In genomic region chr16:95260693-95261092, GRCm38 (mm10) we compare ENCODE assay signal across 22 mouse cellular contexts. TPM values are rescaled to one million over a fixed set of nuclear protein-coding genes. Genes with fewer than 3 reads are reported as not detected.
DNase-seq lines count a peak whose midpoint lies in the region; ATAC-seq and TF ChIP-seq lines count a peak whose summit lies in the region.
"Had no signal": no experiment of that assay in that cellular context is flagged by ENCODE, and none has a peak within 500 bp of the region (broad histone marks: within the 10 kb centered on the region; RNA-seq: fewer than 3 reads in every experiment).

No protein-coding gene starts in this region.

- WGBS in kidney, adult 2 months: 38% methylated on average over 5 of the region's 5 CpGs
- WGBS in kidney, embryonic 15.5 days: 43% methylated on average over 5 of the region's 5 CpGs
- WGBS in lung, postnatal 0 days: 44% methylated on average over 5 of the region's 5 CpGs
- 64% methylated on average over 5 of the region's 5 CpGs for WGBS in limb, embryonic 10.5 days

- peak overlapping the region; percentile 99 for H3K27ac ChIP-seq in kidney, adult 2 months (ENCODE audit: insufficient read depth, low read depth, low read length)
- no peak overlapping the region for H3K27ac ChIP-seq in kidney, embryonic 15.5 days
- peak overlapping the region; percentile 71; the same call in 1 of the 2 replicates for H3K27ac ChIP-seq in lung, postnatal 0 days (ENCODE audit: low read length)
- 0 out of 2 replicates have a peak overlapping the region, but pooled peaks have one; percentile 25 for H3K27ac ChIP-seq in limb, embryonic 10.5 days
- H3K27ac ChIP-seq: forebrain, embryonic 10.5 days; gastrocnemius, adult 2 months; heart, embryonic 13.5 days; hindbrain, embryonic 12.5 days had no signal

- TF ChIP-seq POLR2A in kidney, adult 2 months (IDR thresholded peaks at IDR 0.05; ENCODE audit: low read depth, low read length): no peak

- no peak for TF ChIP-seq CTCF in kidney, adult 2 months (conservative IDR thresholded peaks at IDR 0.05; ENCODE audit: insufficient read depth, insufficient read length, low read depth, low read length)
- no peak for TF ChIP-seq CTCF in lung, postnatal 0 days (IDR thresholded peaks at IDR 0.05)

- peaks cover 2% of the 10 kb centered on the region; the same call in 1 of the 2 replicates for H3K36me3 ChIP-seq in kidney, adult 2 months (ENCODE audit: control insufficient read depth, insufficient read depth, low read length)
- H3K36me3 ChIP-seq in kidney, embryonic 15.5 days: no peaks in the 10 kb centered on the region
- no peaks in the 10 kb centered on the region for H3K36me3 ChIP-seq in lung, postnatal 0 days (ENCODE audit: insufficient read depth, low read length)
- no peaks in the 10 kb centered on the region for H3K36me3 ChIP-seq in limb, embryonic 10.5 days
- H3K36me3 ChIP-seq: forebrain, embryonic 10.5 days; heart, embryonic 13.5 days; hindbrain, embryonic 12.5 days had no signal

- no peak for ATAC-seq in kidney, embryonic 15.5 days (replicated peaks; ENCODE audit: low FRiP score)
- ATAC-seq in lung, postnatal 0 days: no peak
- ATAC-seq: forebrain, embryonic 14.5 days; hindbrain, embryonic 16.5 days had no signal

- H3K4me3 ChIP-seq in kidney, adult 2 months (ENCODE audit: insufficient read depth, low read depth, low read length): peak overlapping the region; percentile 52
- H3K4me3 ChIP-seq in kidney, embryonic 15.5 days (replicated peaks): no peak overlapping the region
- no peak overlapping the region for H3K4me3 ChIP-seq in lung, postnatal 0 days (ENCODE audit: low read depth, low read length)
- no peak overlapping the region for H3K4me3 ChIP-seq in limb, embryonic 10.5 days
- H3K4me3 ChIP-seq: erythroblast, embryonic 14.5 days; forebrain, embryonic 10.5 days; gastrocnemius, adult 2 months; heart, embryonic 13.5 days; hindbrain, embryonic 12.5 days had no signal

- intact Hi-C loops in heart, postnatal 14 days (cut with DNase I): no loop called here

- H3K4me1 ChIP-seq in kidney, adult 2 months (ENCODE audit: control insufficient read depth, insufficient read depth, low read length): peaks cover 5% of the 10 kb centered on the region; the same call in 1 of the 2 replicates
- peaks cover 22% of the 10 kb centered on the region for H3K4me1 ChIP-seq in kidney, embryonic 15.5 days
- H3K4me1 ChIP-seq in lung, postnatal 0 days (ENCODE audit: insufficient read depth, low read depth, low read length): peaks cover 5% of the 10 kb centered on the region; the same call in 1 of the 2 replicates
- H3K4me1 ChIP-seq in limb, embryonic 10.5 days: peaks cover 57% of the 10 kb centered on the region
- H3K4me1 ChIP-seq: hindbrain, embryonic 12.5 days had no signal

- no peak overlapping the region for H3K9ac ChIP-seq in kidney, embryonic 15.5 days
- H3K9ac ChIP-seq in lung, postnatal 0 days (replicated peaks; ENCODE audit: low read depth): no peak overlapping the region
- H3K9ac ChIP-seq: heart, embryonic 13.5 days; hindbrain, embryonic 12.5 days had no signal

- peak; percentile 11 for DNase-seq in adrenal gland, adult 2 months
- no peak for DNase-seq in adrenal gland, postnatal 4 days (ENCODE audit: low spot score in 2 of 2)
- peak; percentile 61 for DNase-seq in kidney, adult 2 months
- peak; percentile 44 for DNase-seq in lung, postnatal 0 days (ENCODE audit: low spot score)
- DNase-seq in lung, postnatal 25 days (ENCODE audit: low spot score): no peak
- no peak for DNase-seq in limb, embryonic 10.5 days (ENCODE audit: low spot score)
- DNase-seq in heart, postnatal 14 days: no peak
- DNase-seq: cerebellum, adult 18-20 months; cerebellum, adult 9-11 months; cerebellum, postnatal 36 days; gastrocnemius, adult 2 months; gastrocnemius, postnatal 25 days; heart, adult 11 months; heart, postnatal 4 days had no signal

- 0 out of 2 replicates have a peak, but pooled peaks have one; percentile 29 for TF ChIP-seq EP300 in lung, postnatal 0 days (IDR thresholded peaks at IDR 0.05)

- no peaks in the 10 kb centered on the region for H3K9me3 ChIP-seq in kidney, embryonic 15.5 days (replicated peaks)
- no peaks in the 10 kb centered on the region for H3K9me3 ChIP-seq in lung, postnatal 0 days (ENCODE audit: low read length)
- no peaks in the 10 kb centered on the region for H3K9me3 ChIP-seq in limb, embryonic 10.5 days (replicated peaks)
- H3K9me3 ChIP-seq: forebrain, embryonic 10.5 days; heart, embryonic 13.5 days; hindbrain, embryonic 12.5 days had no signal

- H3K27me3 ChIP-seq in kidney, adult 2 months (replicated peaks; ENCODE audit: control insufficient read depth, insufficient read depth, low read length): no peaks in the 10 kb centered on the region
- H3K27me3 ChIP-seq in kidney, embryonic 15.5 days: peaks cover 8% of the 10 kb centered on the region; the same call in 1 of the 2 replicates
- H3K27me3 ChIP-seq in lung, postnatal 0 days (replicated peaks; ENCODE audit: insufficient read depth, low read length): no peaks in the 10 kb centered on the region
- peaks cover 26% of the 10 kb centered on the region for H3K27me3 ChIP-seq in limb, embryonic 10.5 days (ENCODE audit: low read depth, poor library complexity, severe bottlenecking)

- no peak overlapping the region for H3K4me2 ChIP-seq in kidney, embryonic 15.5 days
- peak overlapping the region; percentile 42 for H3K4me2 ChIP-seq in lung, postnatal 0 days (replicated peaks; ENCODE audit: low read depth, low read length)
- H3K4me2 ChIP-seq: heart, embryonic 13.5 days; hindbrain, embryonic 12.5 days had no signal

RNA-seq across cellular contexts. Expression of gene Kcnj15, which starts 3.3 kb away (rescaled TPM):
- under 1 TPM; 0.32 to 0.55 TPM for total RNA-seq in adrenal gland, adult 2 months (2021)
- 0.26 and 0.45 TPM in 2 replicates for polyA plus RNA-seq in adrenal gland, adult 2 months (2012; rRNA removed)
- total RNA-seq in adrenal gland, postnatal 4 days (2021): 1 to 10 TPM in 1 of 2 experiments, under 1 TPM in 1; 0.73 to 9.8 TPM
- 311 and 327 TPM in 2 replicates for polyA plus RNA-seq in kidney, adult 2 months (2012; rRNA removed)
- 2.4 and 2.7 TPM in 2 replicates for polyA plus RNA-seq in kidney, embryonic 15.5 days (2015; fragmentation: Nextera tagmentation; extraction: Ambion mirVana)
- 11.5 and 15.8 TPM in 2 replicates for polyA plus RNA-seq in lung, postnatal 0 days (2015; fragmentation: Nextera tagmentation; extraction: Ambion mirVana)
- 0.49 and 0.69 TPM in 2 replicates for polyA plus RNA-seq in limb, embryonic 10.5 days (2016; fragmentation: Nextera tagmentation; extraction: Ambion mirVana)
- total RNA-seq in heart, postnatal 14 days (2021): 1 to 10 TPM; 1.6 to 2.2 TPM
- total RNA-seq: MEL had no signal

Comparison
In these comparisons a context has a peak if more than half of its experiments do, and no peak if none do; other contexts are left out.
1. DNase-seq: peak in adrenal gland, adult 2 months (single experiment), kidney, adult 2 months (single experiment) and lung, postnatal 0 days (single experiment); none in adrenal gland, postnatal 4 days (0 of 2), lung, postnatal 25 days (single experiment), limb, embryonic 10.5 days (single experiment) and heart, postnatal 14 days (0 of 2).
2. RNA of gene Kcnj15, which starts 3.3 kb away (polyA plus RNA-seq): 311 to 327 TPM in kidney, adult 2 months; 11.5 to 15.8 TPM in lung, postnatal 0 days, 2.4 to 2.7 TPM in kidney, embryonic 15.5 days, 0.49 to 0.69 TPM in limb, embryonic 10.5 days and 0.26 to 0.45 TPM in adrenal gland, adult 2 months; every median in the first group is over 10 times any median in the second.